Mouse (Mus musculus) heart, embryonic 14.5 days (tissue): ENCODE measurements at regions not wholly inside any gene's neighbourhood (a gene's known extent, or its start where the extent isn't known, plus 50 kb on each side); places are given as distances from the start of the nearest gene placed in this dataset.

Source experiments
- ATAC-seq: fragments of 200-750 bp; cut with Nextera tagmentation; 2 replicates; pipeline ENCODE4 v1.8.0; 2017; ENCODE audit warnings: low read depth, moderate TSS enrichment; ENCODE audit not compliant: insufficient number of reproducible peaks, insufficient read depth, low FRiP score
- H3K27ac ChIP-seq, 2 experiments: fragments of 200-500 bp in 1 of 2; fragments of 300-500 bp in 1 of 2; sonication (generic) in 1 of 2; replicated peaks in 1 of 2; 2 replicates each; pipeline ENCODE4 v1.5.1; 2012 to 2014; ENCODE audit warnings: low read depth in 2 of 2, low read length in 2 of 2, control low read depth in 1 of 2, mild to moderate bottlenecking in 1 of 2, mixed read lengths in 1 of 2; ENCODE audit not compliant: control insufficient read depth in 1 of 2, insufficient read depth in 1 of 2
- H3K27me3 ChIP-seq: fragments of 300-500 bp; sonication (generic); 2 replicates; pipeline ENCODE4 v1.6.1; 2014; ENCODE audit warnings: mild to moderate bottlenecking, low read length, control low read depth; ENCODE audit not compliant: control insufficient read depth, insufficient read depth
- H3K36me3 ChIP-seq: fragments of 300-500 bp; sonication (generic); 2 replicates; pipeline ENCODE4 v1.6.1; 2014; ENCODE audit warnings: mild to moderate bottlenecking, control low read depth, low read length, mixed read lengths; ENCODE audit not compliant: control insufficient read depth, insufficient read depth
- H3K4me1 ChIP-seq, 2 experiments: fragments of 200-500 bp in 1 of 2; fragments of 300-500 bp in 1 of 2; sonication (generic) in 1 of 2; 2 replicates each; pipeline ENCODE4 v1.6.1; 2012 to 2014; ENCODE audit warnings: low read length in 2 of 2, control low read depth in 1 of 2, mixed read lengths in 1 of 2; ENCODE audit not compliant: control insufficient read depth in 2 of 2, insufficient read depth in 2 of 2
- H3K4me2 ChIP-seq: fragments of 300-500 bp; sonication (generic); 2 replicates; pipeline ENCODE4 v1.6.1; 2014; ENCODE audit warnings: mild to moderate bottlenecking, low read length
- H3K4me3 ChIP-seq, 2 experiments: fragments of 200-500 bp in 1 of 2; fragments of 300-500 bp in 1 of 2; sonication (generic) in 1 of 2; 2 replicates each; pipeline ENCODE4 v1.5.1; 2012 to 2014; ENCODE audit warnings: low read length in 2 of 2, mild to moderate bottlenecking in 2 of 2, control low read depth in 1 of 2, low read depth in 1 of 2, moderate library complexity in 1 of 2; ENCODE audit not compliant: control insufficient read depth in 1 of 2, insufficient read depth in 1 of 2
- H3K9ac ChIP-seq: fragments of 300-500 bp; sonication (generic); 2 replicates; pipeline ENCODE4 v1.6.1; 2014; ENCODE audit warnings: mild to moderate bottlenecking, low read length
- H3K9me3 ChIP-seq: fragments of 300-500 bp; sonication (generic); 2 replicates; pipeline ENCODE4 v1.6.1; 2016; ENCODE audit warnings: low read length, control low read depth; ENCODE audit not compliant: control insufficient read depth
- WGBS: fragments of 180-500 bp; shearing (Covaris S2); extraction: QIAGEN DNeasy Blood & Tissue Kit; methylation state at CpG from one replicate; pipeline ENCODE4 v1.1.7; 2014; 5-methylcytosine and 5-hydroxymethylcytosine counted together

GRCm38 (mm10) chr6:98555702-98556101 lies 213.1 kb upstream of the Gm765 start:
- no peaks in the 10 kb centered on the region for H3K4me1 ChIP-seq
- no peak for ATAC-seq
- no peaks in the 10 kb centered on the region for H3K27me3 ChIP-seq
- no peak overlapping the region for H3K4me3 ChIP-seq
- 89% methylated on average over 1 of the region's 1 CpGs for WGBS
- no peak overlapping the region for H3K4me2 ChIP-seq
- no peak overlapping the region for H3K27ac ChIP-seq
- no peak overlapping the region for H3K9ac ChIP-seq
- H3K9me3 ChIP-seq = no peaks in the 10 kb centered on the region
- H3K36me3 ChIP-seq = no peaks in the 10 kb centered on the region

- WGBS = 67% methylated on average over 1 of the region's 1 CpGs
- no peaks in the 10 kb centered on the region for H3K36me3 ChIP-seq
- H3K27ac ChIP-seq = no peak overlapping the region
- no peak overlapping the region for H3K4me3 ChIP-seq
- H3K9ac ChIP-seq = no peak overlapping the region
- no peak for ATAC-seq
- H3K9me3 ChIP-seq = no peaks in the 10 kb centered on the region
- no peaks in the 10 kb centered on the region for H3K27me3 ChIP-seq
- H3K4me2 ChIP-seq = no peak overlapping the region
- no peaks in the 10 kb centered on the region for H3K4me1 ChIP-seq
Measured at GRCm38 (mm10) chr6:98553922-98554321, 211.4 kb upstream of the Gm765 start.

GRCm38 (mm10) chr6:98551781-98552180 lies 209.2 kb upstream of the Gm765 start:
- no peaks in the 10 kb centered on the region for H3K36me3 ChIP-seq
- WGBS = 81% methylated on average over 3 of the region's 3 CpGs
- H3K4me2 ChIP-seq = no peak overlapping the region
- H3K4me1 ChIP-seq = no peaks in the 10 kb centered on the region
- H3K27me3 ChIP-seq = no peaks in the 10 kb centered on the region
- H3K27ac ChIP-seq = no peak overlapping the region
- ATAC-seq = no peak
- no peak overlapping the region for H3K4me3 ChIP-seq
- H3K9me3 ChIP-seq = no peaks in the 10 kb centered on the region
- H3K9ac ChIP-seq = no peak overlapping the region

GRCm38 (mm10) chr6:98526882-98527440 lies 184.4 kb upstream of the Gm765 start:
- Histone ChIP-seq H3K4me2 (no peak overlapping the region), H3K36me3 (no peaks in the 10 kb centered on the region)
- ATAC-seq = no peak

GRCm38 (mm10) chr6:98525286-98525685 lies 182.7 kb upstream of the Gm765 start:
- Histone ChIP-seq H3K4me2 (peak overlapping the region; percentile 42), H3K4me3 (no peak overlapping the region), H3K9ac (no peak overlapping the region), H3K36me3 (no peaks in the 10 kb centered on the region), H3K9me3 (no peaks in the 10 kb centered on the region), H3K27ac (no peak overlapping the region), H3K4me1 (no peaks in the 10 kb centered on the region), H3K27me3 (no peaks in the 10 kb centered on the region)
- 5% methylated on average over 6 of the region's 6 CpGs for WGBS
- ATAC-seq = no peak

More at GRCm38 (mm10) chr6:98526882-98527440, 184.4 kb upstream of the Gm765 start:
- no peaks in the 10 kb centered on the region for H3K4me1 ChIP-seq
- H3K27me3 ChIP-seq = no peaks in the 10 kb centered on the region
- no peak overlapping the region for H3K27ac ChIP-seq
- 76% methylated on average over 15 of the region's 15 CpGs for WGBS
- H3K4me3 ChIP-seq = no peak overlapping the region
- H3K9ac ChIP-seq = no peak overlapping the region
- H3K9me3 ChIP-seq = no peaks in the 10 kb centered on the region

GRCm38 (mm10) chr6:98524659-98525058 lies 182.1 kb upstream of the Gm765 start:
- no peak for ATAC-seq
- no peaks in the 10 kb centered on the region for H3K4me1 ChIP-seq
- H3K36me3 ChIP-seq = no peaks in the 10 kb centered on the region
- H3K27me3 ChIP-seq = no peaks in the 10 kb centered on the region
- WGBS = 72% methylated on average over 2 of the region's 2 CpGs
- no peak overlapping the region for H3K4me3 ChIP-seq
- H3K9ac ChIP-seq = no peak overlapping the region
- H3K4me2 ChIP-seq = no peak overlapping the region
- H3K9me3 ChIP-seq = no peaks in the 10 kb centered on the region
- no peak overlapping the region for H3K27ac ChIP-seq

GRCm38 (mm10) chr6:98521526-98521925 lies 179.0 kb upstream of the Gm765 start:
- H3K4me2 ChIP-seq = no peak overlapping the region
- no peak overlapping the region for H3K9ac ChIP-seq
- no peaks in the 10 kb centered on the region for H3K4me1 ChIP-seq
- no peak overlapping the region for H3K4me3 ChIP-seq
- ATAC-seq = no peak
- WGBS = 76% methylated on average over 10 of the region's 10 CpGs
- no peaks in the 10 kb centered on the region for H3K9me3 ChIP-seq
- H3K27me3 ChIP-seq = no peaks in the 10 kb centered on the region
- H3K36me3 ChIP-seq = no peaks in the 10 kb centered on the region
- no peak overlapping the region for H3K27ac ChIP-seq

GRCm38 (mm10) chr6:98514826-98515225 lies 172.3 kb upstream of the Gm765 start:
- peaks cover 6 to 7% of the 10 kb centered on the region in 2 experiments for H3K4me1 ChIP-seq
- H3K9ac ChIP-seq = no peak overlapping the region
- no peaks in the 10 kb centered on the region for H3K27me3 ChIP-seq
- no peak for ATAC-seq
- WGBS = 74% methylated on average over 3 of the region's 3 CpGs
- no peak overlapping the region for H3K4me3 ChIP-seq
- no peak overlapping the region for H3K4me2 ChIP-seq
- no peak overlapping the region for H3K27ac ChIP-seq
- no peaks in the 10 kb centered on the region for H3K36me3 ChIP-seq
- H3K9me3 ChIP-seq = no peaks in the 10 kb centered on the region
